Mouse (Mus musculus) myocyte (in vitro differentiated cells): ENCODE data around the gene Mrrf.
"Not testable (repeated sequence)": the region's sequence is repeated elsewhere in the genome, so short reads cannot be mapped to it uniquely, and the experiment has no call there.

Experiments
- CEBPB ChIP-seq: IDR thresholded peaks from 2 replicates; pipeline ENCODE4 v1.6.1; 2011; ENCODE audit warnings: mild to moderate bottlenecking, moderate library complexity; ENCODE audit not compliant: poor library complexity, insufficient read depth, severe bottlenecking
- MAX ChIP-seq: IDR thresholded peaks from one replicate; pipeline ENCODE4 v1.6.1; 2011; ENCODE audit warnings: low read depth, mild to moderate bottlenecking, control low read depth
- MYOD1 ChIP-seq, 3 experiments: IDR thresholded peaks; one replicate each; pipeline ENCODE4 v1.6.1; 2011; ENCODE audit warnings: control low read depth in 2 of 3, low read depth in 2 of 3, mild to moderate bottlenecking in 2 of 3, moderate library complexity in 1 of 3; ENCODE audit not compliant: insufficient read length in 2 of 3, control insufficient read depth in 1 of 3
- MYOG ChIP-seq, 3 experiments: IDR thresholded peaks; one replicate each; pipeline ENCODE4 v1.6.1; 2011; ENCODE audit warnings: control low read depth in 2 of 3, low read depth in 2 of 3, mild to moderate bottlenecking in 2 of 3; ENCODE audit not compliant: insufficient read length in 2 of 3, control insufficient read depth in 1 of 3, insufficient read depth in 1 of 3
- POLR2A ChIP-seq: IDR thresholded peaks from one replicate; pipeline ENCODE4 v1.6.1; 2011; ENCODE audit warnings: low read depth, mild to moderate bottlenecking, control low read depth, moderate library complexity; ENCODE audit not compliant: insufficient read length
- POLR2AphosphoS2 ChIP-seq: IDR thresholded peaks from one replicate; pipeline ENCODE4 v1.6.1; 2011; ENCODE audit warnings: low read depth, control low read depth; ENCODE audit not compliant: insufficient read length
- REST ChIP-seq: IDR thresholded peaks from one replicate; pipeline ENCODE4 v1.6.1; 2011; ENCODE audit warnings: mild to moderate bottlenecking, control low read depth, moderate library complexity; ENCODE audit not compliant: insufficient read depth, insufficient read length
- TCF12 ChIP-seq: IDR thresholded peaks from one replicate; pipeline ENCODE4 v1.6.1; 2011; ENCODE audit warnings: mild to moderate bottlenecking, control low read depth; ENCODE audit not compliant: poor library complexity, insufficient read depth, severe bottlenecking
- USF1 ChIP-seq: IDR thresholded peaks from one replicate; pipeline ENCODE4 v1.6.1; 2011; ENCODE audit warnings: low read depth, mild to moderate bottlenecking, control low read depth, moderate library complexity

GRCm38 (mm10) chr2:36189200-36189599 lies 53.0 kb downstream of the Mrrf start:
- TF ChIP-seq POLR2AphosphoS2; POLR2A; MYOG (IDR thresholded peaks at IDR 0.05; ENCODE audit: control insufficient read depth in 1 of 3, insufficient read depth in 1 of 3, insufficient read length in 2 of 3, low read depth in 2 of 3); MYOD1 (IDR thresholded peaks at IDR 0.05; ENCODE audit: control insufficient read depth in 1 of 3, insufficient read length in 2 of 3, low read depth in 2 of 3); USF1; REST; CEBPB; MAX; TCF12: not testable (repeated sequence)
